Mouse (Mus musculus) liver, embryonic 12.5 days (tissue): ENCODE results near the gene Etv6. TPM values are rescaled to one million over a fixed set of nuclear protein-coding genes. Genes with fewer than 3 reads are reported as not detected.
A peak's percentile ranks its signal among the peaks of the same experiment; 100 is the strongest.

Source experiments
- ATAC-seq: fragments of 200-750 bp; cut with Nextera tagmentation; 2 replicates; pipeline ENCODE4 v1.8.0; 2017; ENCODE audit warnings: moderate number of reproducible peaks, mild to moderate bottlenecking, moderate library complexity
- H3K27ac ChIP-seq: fragments of 300-500 bp; sonication (generic); 2 replicates; pipeline ENCODE4 v1.5.1; 2016; ENCODE audit warnings: mild to moderate bottlenecking
- H3K27me3 ChIP-seq: fragments of 300-500 bp; sonication (generic); replicated peaks from 2 replicates; pipeline ENCODE4 v1.6.1; 2016; ENCODE audit warnings: mild to moderate bottlenecking, moderate library complexity
- H3K36me3 ChIP-seq: fragments of 300-500 bp; sonication (generic); 2 replicates; pipeline ENCODE4 v1.6.1; 2016; ENCODE audit warnings: mild to moderate bottlenecking, moderate library complexity
- H3K4me1 ChIP-seq: fragments of 300-500 bp; sonication (generic); 2 replicates; pipeline ENCODE4 v1.6.1; 2016
- H3K4me2 ChIP-seq: fragments of 300-500 bp; sonication (generic); 2 replicates; pipeline ENCODE4 v1.6.1; 2016; ENCODE audit warnings: mild to moderate bottlenecking, moderate library complexity
- H3K4me3 ChIP-seq: fragments of 300-500 bp; sonication (generic); 2 replicates; pipeline ENCODE4 v1.5.1; 2016; ENCODE audit warnings: mild to moderate bottlenecking, moderate library complexity
- H3K9ac ChIP-seq: fragments of 300-500 bp; sonication (generic); 2 replicates; pipeline ENCODE4 v1.6.1; 2016; ENCODE audit warnings: mild to moderate bottlenecking, moderate library complexity
- H3K9me3 ChIP-seq: fragments of 300-500 bp; sonication (generic); replicated peaks from 2 replicates; pipeline ENCODE4 v1.6.1; 2016; ENCODE audit warnings: mild to moderate bottlenecking, moderate library complexity
- WGBS: fragments of 180-500 bp; shearing (Covaris S2); methylation state at CpG from one replicate; pipeline ENCODE4 v1.1.7; 2016; ENCODE audit not compliant: insufficient replicate concordance; 5-methylcytosine and 5-hydroxymethylcytosine counted together
- polyA plus RNA-seq: library from polyadenylated mRNA; unstranded; fragments of >200 nt; fragmentation: Nextera tagmentation; extraction: Ambion mirVana; gene quantifications from 2 replicates; pipeline ENCODE4 v1.2.1, GENCODE M21; 2016

The Etv6 gene
- polyA plus RNA-seq, 1 experiment from 2014 or later: 7.9 TPM

DNA sequence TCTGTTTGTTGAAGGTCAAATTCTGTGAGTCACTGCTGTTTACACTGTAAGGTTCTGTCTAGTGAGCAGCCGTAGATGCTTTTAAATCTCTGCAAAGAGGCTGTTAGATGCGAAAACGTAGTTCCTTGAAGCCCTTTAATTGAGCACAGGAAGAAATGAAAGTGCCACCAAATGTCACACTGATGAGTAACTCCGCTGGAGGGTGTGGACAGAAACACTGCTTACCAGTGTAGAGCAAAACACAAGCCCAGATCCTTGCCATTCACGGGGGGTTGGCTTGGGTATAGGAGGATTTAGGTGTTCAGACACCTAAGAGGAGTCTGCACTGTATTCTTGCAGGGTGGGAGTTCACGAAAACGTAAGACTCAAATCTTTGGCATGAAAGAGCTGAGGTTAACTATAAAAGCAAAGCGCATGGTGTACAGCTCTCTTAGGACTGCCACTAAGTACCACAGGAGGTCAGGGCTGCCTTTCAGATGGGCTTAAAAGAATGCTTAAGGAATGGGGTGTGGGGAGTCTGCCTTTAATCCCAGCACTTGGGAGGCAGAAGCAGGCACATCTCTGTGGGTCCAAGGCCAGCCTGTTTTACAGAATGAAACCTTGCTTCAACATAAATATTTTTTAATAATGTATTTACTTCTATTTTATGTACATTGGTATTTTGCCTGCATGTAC lies 216.7 kb downstream of the Etv6 start:
- no peaks in the 10 kb centered on the region for H3K9me3 ChIP-seq
- no peak for ATAC-seq
- H3K27me3 ChIP-seq: no peaks in the 10 kb centered on the region
- H3K4me1 ChIP-seq: 0 out of 2 replicates have a peak, but pooled peaks cover 2% of the 10 kb centered on the region
- no peak overlapping the region for H3K9ac ChIP-seq
- H3K4me3 ChIP-seq: no peak overlapping the region
- no peak overlapping the region for H3K4me2 ChIP-seq
- H3K27ac ChIP-seq: no peak overlapping the region
- 80% methylated on average over 8 of the region's 8 CpGs for whole genome bisulfite sequencing
- H3K36me3 ChIP-seq: peaks cover 31% of the 10 kb centered on the region

DNA sequence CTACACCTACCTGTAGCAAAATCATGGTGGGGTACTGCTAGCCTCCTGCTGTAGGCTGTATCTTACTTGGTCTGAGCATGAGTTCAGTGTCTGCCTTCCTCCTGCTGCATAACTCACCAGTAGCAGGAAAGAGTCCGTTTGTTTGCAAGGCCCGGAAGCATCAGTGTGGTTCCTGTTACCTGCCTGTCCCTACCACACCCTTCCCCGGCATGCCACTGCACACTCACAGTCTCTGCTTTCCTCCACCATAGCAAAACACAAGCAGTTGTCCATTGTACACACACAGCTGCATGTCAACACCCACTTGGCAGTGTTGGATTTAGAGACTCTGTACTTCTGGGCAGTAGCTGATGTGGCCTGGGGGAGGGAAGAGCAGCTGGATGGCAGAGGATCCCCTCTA lies 220.9 kb downstream of the Etv6 start:
- Histone ChIP-seq H3K9ac (no peak overlapping the region), H3K27ac (no peak overlapping the region), H3K36me3 (peaks cover 35% of the 10 kb centered on the region), H3K4me2 (no peak overlapping the region), H3K4me3 (no peak overlapping the region), H3K27me3 (no peaks in the 10 kb centered on the region), H3K4me1 (0 out of 2 replicates have a peak, but pooled peaks cover 2% of the 10 kb centered on the region), H3K9me3 (no peaks in the 10 kb centered on the region)
- no peak for ATAC-seq
- 83% methylated on average over 3 of the region's 3 CpGs for WGBS

DNA sequence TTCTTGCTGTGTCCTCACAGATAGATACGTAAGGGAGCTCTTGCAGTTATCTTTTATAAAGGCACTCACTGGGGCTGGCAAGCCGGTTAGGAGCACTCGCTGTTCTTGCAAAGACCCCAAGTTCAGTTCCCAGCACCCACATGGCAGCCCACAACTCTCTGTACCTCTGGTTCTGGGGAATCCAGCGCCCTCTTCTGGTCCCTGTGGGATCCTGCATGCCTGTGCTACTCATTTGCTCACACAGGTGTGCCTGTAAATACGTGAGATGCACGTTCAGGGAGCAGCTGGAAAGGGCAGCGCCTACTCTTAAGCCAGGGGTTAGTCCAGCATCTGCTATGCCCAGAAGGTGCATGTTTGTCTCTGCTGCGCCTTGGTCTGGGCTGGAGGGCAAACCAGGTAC lies 224.4 kb downstream of the Etv6 start:
- no peak overlapping the region for H3K9ac ChIP-seq
- H3K27me3 ChIP-seq: no peaks in the 10 kb centered on the region
- ATAC-seq: no peak
- peaks cover 59% of the 10 kb centered on the region for H3K36me3 ChIP-seq
- no peaks in the 10 kb centered on the region for H3K9me3 ChIP-seq
- 77% methylated on average over 8 of the region's 8 CpGs for WGBS
- H3K27ac ChIP-seq: no peak overlapping the region
- H3K4me1 ChIP-seq: peaks cover 10% of the 10 kb centered on the region; the same call in 1 of the 2 replicates
- H3K4me3 ChIP-seq: no peak overlapping the region
- no peak overlapping the region for H3K4me2 ChIP-seq

DNA sequence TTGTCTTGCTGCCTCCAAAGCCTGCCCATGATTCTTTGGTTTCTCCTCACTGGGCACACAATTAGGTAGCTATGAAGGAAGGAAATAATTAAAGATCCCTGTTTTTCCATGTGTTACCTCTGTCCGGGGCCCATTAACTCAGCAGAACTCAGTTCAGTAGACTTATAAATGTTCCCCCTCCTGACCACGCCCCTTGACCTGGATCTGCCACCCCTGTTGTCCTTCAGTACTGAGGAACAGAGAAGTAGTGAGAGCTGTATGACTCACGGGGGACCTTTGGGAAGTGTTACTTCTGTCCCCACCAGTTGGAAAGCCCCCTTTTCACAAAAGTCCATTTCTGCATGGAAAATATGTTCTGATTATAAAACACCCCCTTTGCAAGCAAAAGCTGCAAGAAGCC lies 226.4 kb downstream of the Etv6 start:
- Histone ChIP-seq H3K9ac (no peak overlapping the region), H3K4me3 (no peak overlapping the region), H3K9me3 (no peaks in the 10 kb centered on the region), H3K4me1 (peaks cover 10% of the 10 kb centered on the region; the same call in 1 of the 2 replicates), H3K27ac (no peak overlapping the region), H3K4me2 (no peak overlapping the region), H3K27me3 (no peaks in the 10 kb centered on the region), H3K36me3 (peaks cover 68% of the 10 kb centered on the region)
- ATAC-seq: no peak
- 57% methylated on average over 3 of the region's 3 CpGs for WGBS

DNA sequence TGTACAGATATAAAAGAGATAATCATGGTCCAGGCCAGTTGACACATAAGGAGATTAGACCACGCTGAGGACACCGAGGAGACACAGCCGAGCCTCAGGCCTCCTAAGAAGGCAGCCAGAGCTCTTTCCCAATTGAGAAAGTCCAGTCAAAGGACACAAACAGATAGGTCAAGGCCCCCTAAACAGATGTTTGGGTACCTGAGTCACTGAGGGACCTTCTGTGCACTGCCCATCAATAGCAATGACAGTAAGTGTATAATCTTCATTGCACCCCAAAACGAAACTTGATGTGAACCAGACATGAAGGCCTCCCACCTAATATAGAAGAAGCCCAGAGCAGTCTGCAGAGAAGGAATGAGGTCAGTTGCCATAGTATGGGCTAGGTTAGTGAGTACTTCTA lies 226.9 kb downstream of the Etv6 start:
- WGBS: 72% methylated on average over 4 of the region's 4 CpGs
- peak overlapping the region; percentile 40; the same call in 1 of the 2 replicates for H3K27ac ChIP-seq
- no peak for ATAC-seq
- no peaks in the 10 kb centered on the region for H3K27me3 ChIP-seq
- H3K36me3 ChIP-seq: peaks cover 73% of the 10 kb centered on the region
- H3K9me3 ChIP-seq: no peaks in the 10 kb centered on the region
- H3K9ac ChIP-seq: no peak overlapping the region
- H3K4me1 ChIP-seq: peaks cover 10% of the 10 kb centered on the region; the same call in 1 of the 2 replicates
- H3K4me2 ChIP-seq: no peak overlapping the region
- H3K4me3 ChIP-seq: no peak overlapping the region

DNA sequence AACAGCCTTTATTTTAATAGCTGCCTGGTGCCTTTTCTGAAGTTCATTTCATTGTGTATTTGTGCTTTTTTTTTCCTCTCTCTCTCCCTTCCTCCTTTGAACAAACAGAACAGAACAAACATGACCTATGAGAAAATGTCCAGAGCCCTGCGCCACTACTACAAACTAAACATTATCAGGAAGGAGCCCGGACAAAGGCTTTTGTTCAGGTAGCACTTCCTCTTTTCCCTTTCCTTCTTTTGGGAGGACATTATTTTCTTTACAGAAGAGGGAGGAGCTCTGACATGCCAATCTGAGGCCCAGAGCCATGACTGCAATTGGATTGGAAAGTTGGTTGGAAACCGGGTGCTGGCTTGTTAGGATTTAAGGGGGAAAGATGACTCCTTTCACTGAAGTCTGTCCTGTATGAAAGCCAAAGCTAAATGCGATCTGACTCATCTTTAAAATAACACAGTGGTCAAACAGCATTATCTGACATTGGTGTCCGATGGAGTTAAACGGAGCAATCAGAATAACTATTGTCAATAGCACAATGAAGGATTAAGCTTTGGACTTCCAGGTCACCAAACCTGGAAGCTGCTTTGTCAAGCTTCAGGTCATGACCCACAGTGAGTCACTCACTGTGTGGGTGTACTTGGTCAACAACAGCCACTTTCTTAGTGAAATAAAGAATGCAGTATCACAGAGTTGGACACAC lies 227.6 kb downstream of the Etv6 start:
- peak overlapping the region; percentile 40; the same call in 1 of the 2 replicates for H3K27ac ChIP-seq
- no peak overlapping the region for H3K9ac ChIP-seq
- H3K9me3 ChIP-seq: no peaks in the 10 kb centered on the region
- no peak overlapping the region for H3K4me3 ChIP-seq
- ATAC-seq: 0 out of 2 replicates have a peak, but pooled peaks have one; percentile 30
- no peak overlapping the region for H3K4me2 ChIP-seq
- WGBS: 72% methylated on average over 6 of the region's 6 CpGs
- H3K27me3 ChIP-seq: no peaks in the 10 kb centered on the region
- H3K4me1 ChIP-seq: peaks cover 10% of the 10 kb centered on the region; the same call in 1 of the 2 replicates
- H3K36me3 ChIP-seq: peaks cover 78% of the 10 kb centered on the region

DNA sequence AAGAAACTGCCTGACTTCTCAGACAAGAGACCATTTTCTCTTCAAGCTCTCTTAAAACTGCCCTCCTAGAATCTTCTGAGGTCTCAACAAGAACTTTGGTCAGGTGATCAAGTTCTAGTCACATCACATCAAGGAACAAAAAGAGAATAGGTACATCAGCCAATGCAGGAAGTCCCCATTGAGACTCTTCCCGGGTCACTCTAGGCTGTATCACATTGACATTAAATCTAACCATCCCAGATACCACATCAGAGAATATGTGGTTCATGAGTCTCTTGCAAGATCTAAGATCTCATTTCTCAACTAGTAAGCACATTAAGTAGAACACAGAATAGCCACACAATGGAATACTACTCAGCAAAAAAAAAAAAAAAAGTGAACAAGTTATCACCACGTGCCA lies 238.4 kb downstream of the Etv6 start:
- H3K9me3 ChIP-seq: no peaks in the 10 kb centered on the region
- H3K9ac ChIP-seq: no peak overlapping the region
- no peak overlapping the region for H3K27ac ChIP-seq
- H3K4me1 ChIP-seq: peaks cover 4% of the 10 kb centered on the region; the same call in 1 of the 2 replicates
- H3K4me3 ChIP-seq: no peak overlapping the region
- H3K36me3 ChIP-seq: peaks cover 11% of the 10 kb centered on the region
- H3K27me3 ChIP-seq: no peaks in the 10 kb centered on the region
- no peak for ATAC-seq
- 74% methylated on average over 2 of the region's 2 CpGs for WGBS
- H3K4me2 ChIP-seq: no peak overlapping the region

DNA sequence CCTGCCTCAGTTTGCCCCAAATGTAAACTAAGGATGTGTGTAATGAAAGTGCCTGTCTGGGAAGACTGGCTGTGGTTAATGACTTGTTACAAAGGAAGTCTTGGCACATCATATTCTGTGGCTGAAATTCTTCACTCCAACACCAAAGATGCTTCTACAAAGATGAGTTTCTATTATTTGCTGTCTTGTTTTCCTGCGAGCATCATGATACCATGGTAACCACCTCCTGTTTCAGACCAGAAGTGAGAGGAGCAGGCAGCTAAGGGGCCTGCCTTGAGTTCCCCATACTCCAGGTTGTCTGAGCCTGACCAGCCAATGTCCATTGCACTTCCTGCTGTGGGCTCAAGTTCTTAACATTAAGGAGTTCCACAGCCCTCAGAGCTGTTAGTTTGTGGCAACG lies 241.5 kb downstream of the Etv6 start:
- ATAC-seq: no peak
- no peaks in the 10 kb centered on the region for H3K36me3 ChIP-seq
- no peaks in the 10 kb centered on the region for H3K27me3 ChIP-seq
- peaks cover 4% of the 10 kb centered on the region; the same call in 1 of the 2 replicates for H3K4me1 ChIP-seq
- no peak overlapping the region for H3K27ac ChIP-seq
- no peak overlapping the region for H3K4me3 ChIP-seq
- H3K4me2 ChIP-seq: no peak overlapping the region
- 55% methylated on average over 2 of the region's 2 CpGs for WGBS
- no peak overlapping the region for H3K9ac ChIP-seq
- no peaks in the 10 kb centered on the region for H3K9me3 ChIP-seq

DNA sequence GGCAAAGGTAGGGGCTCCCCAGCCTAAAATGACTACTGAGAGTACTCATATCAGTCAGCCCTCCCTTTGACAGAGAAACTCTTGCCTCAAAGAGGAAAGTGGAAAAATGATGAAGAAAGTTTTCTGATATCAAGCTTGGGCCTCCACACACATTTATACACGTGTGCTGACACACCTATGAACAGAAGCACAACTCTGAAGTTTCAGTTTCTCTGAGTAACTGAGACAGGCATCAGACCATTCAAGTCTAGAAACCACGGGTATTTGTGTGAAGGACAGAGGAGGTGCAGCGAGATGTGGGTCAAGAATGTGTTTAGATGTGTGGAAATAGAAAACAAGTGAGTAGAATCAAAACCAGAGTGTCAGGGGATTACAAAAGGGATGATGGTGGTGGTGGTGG lies 246.6 kb downstream of the Etv6 start:
- no peak overlapping the region for H3K4me3 ChIP-seq
- no peaks in the 10 kb centered on the region for H3K4me1 ChIP-seq
- H3K36me3 ChIP-seq: no peaks in the 10 kb centered on the region
- H3K9ac ChIP-seq: no peak overlapping the region
- H3K4me2 ChIP-seq: no peak overlapping the region
- H3K27me3 ChIP-seq: no peaks in the 10 kb centered on the region
- no peaks in the 10 kb centered on the region for H3K9me3 ChIP-seq
- H3K27ac ChIP-seq: no peak overlapping the region
- no peak for ATAC-seq
- WGBS: 59% methylated on average over 3 of the region's 3 CpGs

DNA sequence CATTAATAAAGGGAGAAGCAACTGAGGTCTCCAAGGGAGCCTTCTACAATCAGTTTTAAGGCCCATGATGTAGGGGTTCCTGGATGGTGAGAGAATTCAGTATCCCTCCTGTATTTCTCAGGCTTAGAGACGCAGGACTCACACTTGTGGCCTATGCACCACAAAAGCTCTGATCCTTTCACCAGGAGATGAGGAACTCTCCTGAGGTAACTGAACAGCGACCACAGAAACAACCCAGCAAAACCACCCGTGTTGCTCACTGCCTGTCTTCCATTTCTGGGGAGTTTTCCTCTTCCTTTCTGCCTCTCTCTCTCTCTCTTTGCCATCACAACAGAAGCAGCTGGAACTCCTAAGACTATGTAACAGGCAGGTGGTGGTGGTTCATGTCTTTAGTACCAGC lies 256.3 kb downstream of the Etv6 start:
- H3K4me1 ChIP-seq: no peaks in the 10 kb centered on the region
- ATAC-seq: no peak
- no peaks in the 10 kb centered on the region for H3K9me3 ChIP-seq
- no peak overlapping the region for H3K4me2 ChIP-seq
- no peak overlapping the region for H3K4me3 ChIP-seq
- H3K27me3 ChIP-seq: no peaks in the 10 kb centered on the region
- 29% methylated on average over 3 of the region's 3 CpGs for WGBS
- no peak overlapping the region for H3K27ac ChIP-seq
- H3K9ac ChIP-seq: no peak overlapping the region
- no peaks in the 10 kb centered on the region for H3K36me3 ChIP-seq

DNA sequence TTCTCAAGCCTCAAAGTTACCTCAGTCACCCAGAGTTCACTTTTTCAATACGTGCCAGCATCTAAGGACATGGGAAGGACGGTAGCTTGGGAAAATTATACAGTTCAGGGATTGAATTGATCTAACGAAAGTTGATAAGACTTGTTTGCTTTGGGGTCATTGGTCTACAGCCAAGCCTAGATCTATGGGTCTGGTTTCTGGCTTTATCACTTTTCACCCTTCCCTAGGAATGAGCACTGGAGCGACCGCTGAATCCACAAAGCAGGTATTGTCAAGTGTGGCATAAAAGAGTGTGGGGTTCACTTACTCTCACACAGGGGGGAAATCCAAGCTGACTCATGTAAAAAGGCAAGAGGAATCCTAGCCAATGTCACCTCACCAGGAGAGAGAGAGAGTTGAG lies 256.9 kb downstream of the Etv6 start:
- Histone ChIP-seq H3K4me2 (no peak overlapping the region), H3K9ac (no peak overlapping the region), H3K36me3 (no peaks in the 10 kb centered on the region), H3K27ac (no peak overlapping the region), H3K4me3 (no peak overlapping the region), H3K27me3 (no peaks in the 10 kb centered on the region), H3K4me1 (no peaks in the 10 kb centered on the region), H3K9me3 (no peaks in the 10 kb centered on the region)
- WGBS: 72% methylated on average over 5 of the region's 5 CpGs
- ATAC-seq: no peak

DNA sequence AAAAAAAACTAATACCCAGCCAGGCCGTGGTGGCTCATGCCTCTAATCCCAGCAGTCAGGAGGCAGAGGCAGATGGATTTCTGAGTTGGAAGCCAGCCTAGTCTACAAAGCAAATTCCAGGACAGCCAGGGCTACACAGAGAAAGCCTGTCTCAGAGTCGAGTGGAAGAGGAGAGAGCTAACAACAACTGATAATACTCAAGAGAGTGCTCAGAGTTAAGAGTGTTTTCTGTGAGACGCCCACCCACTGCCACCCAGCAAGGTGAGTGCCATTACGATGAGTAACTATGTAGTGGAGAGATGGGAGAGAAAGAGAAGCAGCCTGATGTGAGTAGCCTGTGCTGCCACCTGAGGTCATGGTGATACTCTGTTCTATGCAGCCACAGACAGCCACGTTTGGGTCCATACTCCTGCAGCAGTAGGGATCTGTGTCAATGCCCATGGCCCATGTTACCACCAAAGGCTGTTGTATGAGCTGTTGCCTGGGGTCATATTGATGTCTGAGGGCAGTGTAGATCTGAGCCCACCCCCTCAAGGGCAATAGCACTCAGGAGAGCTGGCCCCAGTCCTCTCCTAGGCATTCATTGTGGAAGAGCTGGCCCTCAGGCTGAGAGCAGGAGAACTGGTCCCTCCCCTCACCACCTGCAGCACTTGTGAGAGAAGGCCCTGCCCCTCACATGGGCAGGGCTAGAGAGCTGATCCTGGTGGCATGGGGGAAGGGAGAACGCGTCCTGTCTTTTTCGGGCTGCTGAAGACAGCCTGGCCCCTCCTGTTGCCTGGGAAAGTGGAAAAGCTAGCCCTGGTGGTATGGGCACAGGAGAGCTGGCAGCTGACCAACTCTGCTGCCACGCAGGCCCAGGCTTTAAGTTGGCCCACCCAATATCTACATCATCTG lies 258.4 kb downstream of the Etv6 start:
- H3K9me3 ChIP-seq: no peaks in the 10 kb centered on the region
- no peak overlapping the region for H3K27ac ChIP-seq
- no peaks in the 10 kb centered on the region for H3K27me3 ChIP-seq
- no peaks in the 10 kb centered on the region for H3K36me3 ChIP-seq
- H3K4me1 ChIP-seq: no peaks in the 10 kb centered on the region
- no peak overlapping the region for H3K9ac ChIP-seq
- WGBS: 50% methylated on average over 9 of the region's 9 CpGs
- no peak for ATAC-seq
- no peak overlapping the region for H3K4me2 ChIP-seq
- H3K4me3 ChIP-seq: no peak overlapping the region
